Mouse (Mus musculus): ENCODE results near the gene Gm26602. TPM values are rescaled to one million over a fixed set of nuclear protein-coding genes. Genes with fewer than 3 reads are reported as not detected.

Gm26602 gene
- total RNA-seq, 2 experiments from 2014 or later, result not detected

DNA sequence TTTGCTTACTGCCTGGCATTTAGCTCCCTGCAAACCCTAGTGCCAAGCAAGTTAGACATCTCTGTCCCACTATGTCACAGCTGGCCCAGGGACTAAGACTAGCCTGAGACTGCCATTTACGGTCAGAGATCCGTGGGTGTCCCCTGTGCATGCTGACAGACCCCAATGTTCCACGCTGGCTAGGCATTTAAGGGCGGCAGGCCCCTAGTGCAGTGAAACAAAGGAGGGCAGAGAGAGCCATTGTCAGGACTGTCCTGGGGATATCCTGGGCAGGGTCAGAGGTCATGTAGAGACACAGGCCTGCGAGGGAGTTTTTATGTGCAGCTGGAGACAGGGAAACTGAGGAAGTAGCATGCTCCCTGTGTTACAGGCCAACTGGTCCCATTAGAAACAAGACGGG is 23.2 kb downstream of the Gm26602 start:
- H3K27ac ChIP-seq, result peak overlapping the region; percentile 72; the same call in 1 of the 2 replicates
- TF ChIP-seq CTCF (conservative IDR thresholded peaks at IDR 0.05), result no peak
- no peak for DNase-seq (ENCODE audit: low spot score in 2 of 2)

DNA sequence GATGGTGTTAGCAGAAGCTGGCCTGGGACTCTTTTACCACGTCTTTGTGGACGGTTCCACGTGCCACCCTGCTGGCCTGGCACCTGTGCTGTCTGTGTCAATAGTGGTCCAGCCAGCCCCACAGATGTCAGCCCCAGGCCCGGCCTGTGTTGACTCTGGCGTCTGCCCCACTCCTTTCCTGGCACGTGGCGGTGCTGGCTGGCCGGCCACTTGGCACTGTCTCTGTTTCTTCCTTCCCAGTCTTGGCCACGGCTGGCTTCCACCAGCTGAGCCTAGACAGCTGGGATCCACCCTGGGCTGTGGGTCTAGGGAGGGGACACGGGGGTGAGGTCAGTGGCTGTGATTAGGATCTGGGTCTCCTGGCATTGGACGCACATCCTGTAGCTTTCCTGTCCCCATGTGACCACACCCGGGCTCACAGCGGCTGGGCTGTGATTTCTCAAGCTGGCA is 23.6 kb downstream of the Gm26602 start:
- DNase-seq (ENCODE audit: low spot score in 2 of 2), result peak; percentile 64 to 67
- H3K27ac ChIP-seq, result peak overlapping the region; percentile 72; the same call in 1 of the 2 replicates
- H3K4me3 ChIP-seq, result no peak overlapping the region
- TF ChIP-seq CTCF (conservative IDR thresholded peaks at IDR 0.05), result no peak

More for the DNA sequence above, 23.2 kb downstream of the Gm26602 start:
- no peak overlapping the region for H3K4me3 ChIP-seq

- DNase-seq (ENCODE audit: low spot score in 2 of 2), result no peak
- no peak overlapping the region for H3K27ac ChIP-seq
- H3K4me3 ChIP-seq, result no peak overlapping the region
- no peak for TF ChIP-seq CTCF (conservative IDR thresholded peaks at IDR 0.05)
These were observed 24.3 kb downstream of the Gm26602 start for GRCm38 (mm10) chr10:79934794-79935569.

GRCm38 (mm10) chr10:79936284-79936910 is 25.7 kb downstream of the Gm26602 start:
- DNase-seq (ENCODE audit: low spot score in 2 of 2), result no peak
- Histone ChIP-seq H3K27ac (no peak overlapping the region), H3K4me3 (no peak overlapping the region)
- TF ChIP-seq CTCF (conservative IDR thresholded peaks at IDR 0.05), result no peak

GRCm38 (mm10) chr10:79936911-79937441 is 26.3 kb downstream of the Gm26602 start:
- H3K27ac ChIP-seq, result no peak overlapping the region
- no peak for TF ChIP-seq CTCF (conservative IDR thresholded peaks at IDR 0.05)
- DNase-seq (ENCODE audit: low spot score in 2 of 2), result no peak
- H3K4me3 ChIP-seq, result peak overlapping the region; percentile 24; the same call in 1 of the 2 replicates

DNA sequence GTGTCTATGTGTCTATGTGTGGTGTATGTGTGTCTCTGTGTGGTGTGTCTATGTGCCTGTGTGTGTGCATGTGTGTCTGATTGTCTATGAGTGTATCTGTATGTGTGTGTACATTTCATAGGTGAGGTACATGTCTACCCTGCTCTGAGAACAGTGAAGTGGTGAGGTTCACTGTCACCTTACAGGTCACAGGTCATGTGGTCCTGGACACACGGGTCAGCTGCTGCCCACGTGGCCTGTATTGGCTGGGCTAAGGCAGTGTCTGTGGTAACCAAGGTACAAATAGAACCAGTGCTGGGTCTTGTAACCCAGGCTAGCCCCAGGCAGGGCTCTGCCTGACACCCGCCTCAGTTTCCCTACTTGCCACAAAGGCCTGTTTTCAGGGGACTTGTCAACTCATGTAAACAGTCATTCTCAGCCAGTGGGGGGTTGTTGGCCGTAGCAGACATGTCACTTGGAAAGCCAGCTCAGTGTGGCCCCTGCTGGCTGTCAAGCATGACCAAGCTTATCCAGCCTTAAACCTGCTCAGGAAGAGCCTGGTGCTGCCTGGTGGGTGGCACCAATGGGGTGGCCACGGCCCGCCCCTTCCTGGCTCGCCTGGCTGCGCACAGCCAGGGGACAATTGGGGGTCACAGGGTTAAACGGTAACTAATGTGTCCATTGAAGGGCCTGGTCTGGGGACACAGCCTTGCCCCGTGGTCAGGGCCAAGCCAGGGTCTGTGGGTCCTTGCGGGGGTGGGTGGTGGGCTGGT is 27.3 kb downstream of the Gm26602 start:
- no peak overlapping the region for H3K4me3 ChIP-seq
- no peak for TF ChIP-seq CTCF (conservative IDR thresholded peaks at IDR 0.05)
- no peak for DNase-seq (ENCODE audit: low spot score in 2 of 2)
- H3K27ac ChIP-seq, result no peak overlapping the region

DNA sequence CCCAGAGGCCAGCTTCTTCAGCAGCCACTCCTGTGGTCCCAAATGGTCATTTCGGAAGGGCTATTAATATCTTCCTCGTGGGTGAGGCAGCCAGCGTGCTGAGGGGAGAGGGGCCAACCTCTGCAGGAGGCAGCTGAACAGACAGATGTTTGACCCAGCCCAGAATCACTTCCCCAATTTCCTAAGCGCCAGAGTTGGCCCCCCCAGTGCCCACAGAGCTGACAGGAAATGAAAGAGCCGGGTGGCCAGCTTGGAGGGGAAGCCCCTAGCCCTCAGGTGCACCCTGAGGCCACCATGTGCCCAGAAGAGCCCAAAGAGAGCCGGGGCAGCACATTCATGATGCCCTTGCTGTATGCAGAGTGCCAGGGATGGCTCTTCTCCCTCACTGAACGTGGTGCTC is 30.1 kb downstream of the Gm26602 start:
- no peak for TF ChIP-seq CTCF (conservative IDR thresholded peaks at IDR 0.05)
- DNase-seq (ENCODE audit: low spot score in 2 of 2), result no peak
- H3K4me3 ChIP-seq, result no peak overlapping the region
- H3K27ac ChIP-seq, result no peak overlapping the region

- Histone ChIP-seq H3K27ac (no peak overlapping the region), H3K4me3 (no peak overlapping the region)
- DNase-seq (ENCODE audit: low spot score in 2 of 2), result no peak
- no peak for TF ChIP-seq CTCF (conservative IDR thresholded peaks at IDR 0.05)
These were observed 32.3 kb downstream of the Gm26602 start for GRCm38 (mm10) chr10:79942988-79943387.

DNA sequence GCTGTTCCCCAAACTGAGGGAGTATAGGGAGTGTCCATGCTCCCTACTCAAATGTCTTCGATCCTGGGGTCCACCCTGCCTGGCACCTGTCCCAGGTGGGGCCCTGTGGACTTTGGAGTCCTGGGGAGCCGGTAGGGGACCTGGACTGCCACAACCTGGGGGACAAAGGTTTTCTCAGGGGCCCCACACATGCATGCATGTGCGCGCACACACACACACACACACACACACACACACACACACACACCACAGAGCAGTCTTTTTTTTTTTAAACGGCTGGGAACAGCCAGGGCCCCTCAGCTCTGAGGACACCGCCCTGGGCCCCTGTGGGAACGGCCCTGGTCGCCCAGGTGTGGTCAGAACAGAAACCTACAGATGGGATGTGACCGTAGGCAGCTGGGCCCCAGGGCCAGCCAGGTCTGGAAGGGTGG is 32.8 kb downstream of the Gm26602 start:
- TF ChIP-seq CTCF (conservative IDR thresholded peaks at IDR 0.05), result no peak
- Histone ChIP-seq H3K27ac (no peak overlapping the region), H3K4me3 (no peak overlapping the region)
- DNase-seq (ENCODE audit: low spot score in 2 of 2), result no peak

GRCm38 (mm10) chr10:79945507-79946234 is 35.0 kb downstream of the Gm26602 start:
- no peak for TF ChIP-seq CTCF (conservative IDR thresholded peaks at IDR 0.05)
- Histone ChIP-seq H3K4me3 (no peak overlapping the region), H3K27ac (no peak overlapping the region)
- no peak for DNase-seq (ENCODE audit: low spot score in 2 of 2)

DNA sequence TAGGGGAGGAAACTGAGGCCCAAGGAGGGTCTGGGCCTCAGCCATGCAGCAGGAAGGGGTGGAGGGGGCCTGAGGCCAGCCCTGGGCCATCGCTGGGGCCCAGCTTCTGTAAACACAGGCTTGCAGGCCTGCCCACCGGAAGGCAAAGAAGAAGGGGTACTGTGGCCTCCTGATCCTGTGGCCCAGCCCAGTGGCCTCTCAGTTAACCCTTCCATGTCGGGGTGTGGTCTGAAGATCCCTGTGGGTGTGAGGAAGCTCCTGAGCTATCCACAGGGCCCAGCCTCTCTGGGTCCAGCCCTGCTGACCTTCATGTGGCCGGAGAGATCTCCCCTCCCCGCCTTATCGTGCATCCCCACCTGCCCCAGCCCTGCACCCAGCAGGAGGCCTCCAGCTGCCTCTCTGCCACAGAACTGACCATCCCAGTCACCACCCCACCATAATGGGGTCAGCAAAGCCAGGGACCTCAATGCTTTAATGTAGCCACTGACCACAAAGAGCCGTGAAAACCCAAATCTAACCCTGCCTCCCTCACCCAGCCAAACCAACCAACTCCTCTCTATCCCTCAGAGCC is 36.2 kb downstream of the Gm26602 start:
- no peak overlapping the region for H3K4me3 ChIP-seq
- TF ChIP-seq CTCF (conservative IDR thresholded peaks at IDR 0.05), result no peak
- no peak for DNase-seq (ENCODE audit: low spot score in 2 of 2)
- H3K27ac ChIP-seq, result no peak overlapping the region

DNA sequence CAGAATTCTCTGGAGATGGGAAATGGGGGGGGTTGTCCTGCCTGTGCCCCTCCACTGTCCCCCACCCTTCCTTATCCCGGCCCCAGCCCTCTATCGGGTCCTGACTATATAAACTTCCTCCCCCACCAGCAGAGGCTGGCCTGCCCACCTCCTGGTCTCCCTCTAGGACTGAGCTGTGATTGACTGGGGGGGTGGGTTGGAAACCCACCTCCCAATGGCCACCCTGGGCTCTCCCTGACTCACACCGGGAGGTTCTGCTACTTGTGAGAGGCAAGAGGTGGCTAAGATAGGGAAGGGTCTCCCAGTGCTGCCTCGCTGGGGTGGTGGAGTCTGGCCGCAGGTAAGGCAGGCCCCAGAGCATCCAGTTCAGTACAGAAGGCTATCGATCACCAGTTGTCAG is 36.8 kb downstream of the Gm26602 start:
- Histone ChIP-seq H3K4me3 (no peak overlapping the region), H3K27ac (no peak overlapping the region)
- no peak for DNase-seq (ENCODE audit: low spot score in 2 of 2)
- no peak for TF ChIP-seq CTCF (conservative IDR thresholded peaks at IDR 0.05)
